Mouse (Mus musculus) WW6 (cell line): Measurements from ENCODE around the gene Pold2.

Experiments used
- DNase-seq: peaks from one replicate; pipeline ENCODE4 v3.0.0-alpha.2; 2013; ENCODE audit warnings: low read depth, low spot score

The Pold2 gene

GRCm38 (mm10) chr11:5877921-5878526 is at the start of gene Pold2:
Pold2 (minus strand) TSS chr11:5878292.
- peak; percentile 99 for DNase-seq

GRCm38 (mm10) chr11:5926696-5927220 is 48.7 kb upstream of the Pold2 start:
- no peak for DNase-seq

GRCm38 (mm10) chr11:5924699-5925098 is 46.6 kb upstream of the Pold2 start:
- no peak for DNase-seq

- no peak for DNase-seq
These were observed 42.4 kb upstream of the Pold2 start for GRCm38 (mm10) chr11:5920323-5920960.

- DNase-seq: no peak
These were observed 41.5 kb upstream of the Pold2 start for GRCm38 (mm10) chr11:5919606-5920005.

- DNase-seq: no peak
These were observed 40.0 kb upstream of the Pold2 start for GRCm38 (mm10) chr11:5918111-5918510.

- DNase-seq: no peak
These were observed 38.1 kb upstream of the Pold2 start for GRCm38 (mm10) chr11:5916178-5916548.

GRCm38 (mm10) chr11:5915429-5916177 is 37.5 kb upstream of the Pold2 start:
- DNase-seq: no peak

- DNase-seq: no peak
These were observed 36.8 kb upstream of the Pold2 start for GRCm38 (mm10) chr11:5914940-5915339.

GRCm38 (mm10) chr11:5913936-5914335 is 35.8 kb upstream of the Pold2 start:
- DNase-seq: no peak

GRCm38 (mm10) chr11:5913256-5913655 is 35.2 kb upstream of the Pold2 start:
- no peak for DNase-seq

- DNase-seq: no peak
These were observed 34.5 kb upstream of the Pold2 start for GRCm38 (mm10) chr11:5912635-5913034.

- DNase-seq: no peak
These were observed 30.6 kb upstream of the Pold2 start for GRCm38 (mm10) chr11:5908642-5909041.

- no peak for DNase-seq
These were observed 29.0 kb upstream of the Pold2 start for GRCm38 (mm10) chr11:5907096-5907495.

- DNase-seq: no peak
These were observed 27.9 kb upstream of the Pold2 start for GRCm38 (mm10) chr11:5905778-5906518.

GRCm38 (mm10) chr11:5904871-5905270 is 26.8 kb upstream of the Pold2 start:
- no peak for DNase-seq

- no peak for DNase-seq
These were observed 26.3 kb upstream of the Pold2 start for GRCm38 (mm10) chr11:5904357-5904756.

GRCm38 (mm10) chr11:5903844-5904243 is 25.8 kb upstream of the Pold2 start:
- no peak for DNase-seq

- DNase-seq: no peak
These were observed 24.3 kb upstream of the Pold2 start for GRCm38 (mm10) chr11:5902390-5902789.

GRCm38 (mm10) chr11:5901950-5902349 is 23.9 kb upstream of the Pold2 start:
- DNase-seq: no peak

GRCm38 (mm10) chr11:5901320-5901719 is 23.2 kb upstream of the Pold2 start:
- DNase-seq: no peak

- no peak for DNase-seq
These were observed 21.2 kb upstream of the Pold2 start for GRCm38 (mm10) chr11:5899286-5899685.
